Mouse (Mus musculus) left cerebral cortex, postnatal 4 days (tissue): ENCODE results near the gene Dpysl4. TPM values are rescaled to one million over a fixed set of nuclear protein-coding genes. Genes with fewer than 3 reads are reported as not detected.

Experiments used
- DNase-seq: peaks from one replicate; pipeline ENCODE4 v3.0.0-alpha.2; 2022
- intact Hi-C: fragments of 180-260 bp; cut with DNase I; formaldehyde crosslinking; loops from one replicate; pipeline ENCODE4 v1.15.1; 2025
- total RNA-seq, 2 experiments: library from RNA; stranded (reverse); gene quantifications; 2 replicates each; pipeline ENCODE4 v1.2.3; 2021

The Dpysl4 gene
- 100 to 1,000 TPM; 101 to 108 TPM for total RNA-seq

DNA sequence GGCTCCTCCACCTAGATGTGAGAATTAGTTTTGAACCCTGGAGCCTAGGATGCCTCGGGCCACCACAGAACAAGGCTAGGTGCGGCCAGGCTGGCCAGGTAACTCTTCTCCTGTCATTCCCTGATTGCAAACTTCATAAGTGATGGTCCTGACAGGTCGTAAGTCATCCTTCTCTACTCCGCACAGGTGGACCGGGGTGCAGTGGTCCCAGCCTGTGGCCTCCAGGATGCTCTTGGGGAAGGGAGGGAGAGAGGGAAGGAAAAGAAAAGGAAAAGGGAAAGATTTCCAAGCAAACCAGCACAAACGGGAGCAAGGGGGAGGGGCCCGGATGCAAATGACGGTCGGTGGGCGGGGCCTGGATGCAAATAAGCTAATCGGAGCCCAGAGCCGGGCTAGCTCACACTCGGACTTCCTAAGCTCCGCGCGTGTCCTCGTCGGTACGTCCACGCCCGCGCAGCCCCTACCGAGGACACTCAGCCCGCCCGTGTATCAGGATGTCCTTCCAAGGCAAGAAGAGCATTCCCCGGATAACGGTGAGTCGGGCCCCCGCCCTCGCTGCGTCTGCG lies at the start of gene Dpysl4:
Dpysl4 (plus strand) TSS at position 373 of the 566 bp plus-strand sequence.
- intact Hi-C loops: no loop called here
- peak; percentile 90 for DNase-seq

DNA sequence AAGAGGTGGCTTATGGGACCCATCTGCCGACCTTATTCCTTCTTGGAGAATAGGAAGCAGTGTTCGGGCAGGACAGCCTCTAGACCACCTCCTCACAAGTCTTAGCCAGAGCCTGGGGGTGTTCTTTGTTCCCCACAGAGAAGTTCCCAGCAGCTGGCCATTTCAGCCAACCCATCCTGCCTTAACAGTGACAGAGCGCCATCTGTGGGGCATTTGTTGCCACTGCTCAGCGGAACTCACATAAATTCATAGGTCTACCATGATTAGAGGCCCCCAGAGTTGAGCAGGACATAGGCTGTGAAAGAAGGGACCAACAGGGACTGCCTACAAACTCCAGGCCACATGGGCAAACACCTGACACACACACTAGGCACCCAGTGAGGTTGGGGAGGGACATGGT lies 22.4 kb upstream of the Dpysl4 start:
- intact Hi-C loops: no loop called here
- peak; percentile 20 for DNase-seq

DNA sequence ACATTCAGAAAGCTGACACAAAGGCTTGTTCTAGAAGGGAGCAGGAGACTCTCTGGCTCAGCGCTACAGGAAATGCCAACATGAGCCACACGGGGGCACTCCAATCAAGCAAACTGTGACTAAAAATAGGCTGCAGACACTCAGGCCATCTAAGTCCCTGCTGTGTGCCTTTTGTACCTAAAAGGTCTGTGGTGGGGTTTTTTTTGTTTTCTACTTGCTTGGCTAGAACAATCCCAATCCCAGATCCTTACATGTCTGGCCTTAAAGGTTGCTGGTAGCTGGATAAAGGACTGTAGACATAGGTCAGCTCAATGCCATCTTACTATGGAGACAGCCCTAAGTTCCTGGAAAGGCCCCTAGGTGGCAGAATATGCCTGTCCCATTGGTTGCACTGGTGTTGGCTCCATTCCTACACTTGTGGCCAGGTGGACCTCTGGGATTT lies 17.6 kb upstream of the Dpysl4 start:
- intact Hi-C loops: no loop called here
- peak; percentile 85 for DNase-seq

DNA sequence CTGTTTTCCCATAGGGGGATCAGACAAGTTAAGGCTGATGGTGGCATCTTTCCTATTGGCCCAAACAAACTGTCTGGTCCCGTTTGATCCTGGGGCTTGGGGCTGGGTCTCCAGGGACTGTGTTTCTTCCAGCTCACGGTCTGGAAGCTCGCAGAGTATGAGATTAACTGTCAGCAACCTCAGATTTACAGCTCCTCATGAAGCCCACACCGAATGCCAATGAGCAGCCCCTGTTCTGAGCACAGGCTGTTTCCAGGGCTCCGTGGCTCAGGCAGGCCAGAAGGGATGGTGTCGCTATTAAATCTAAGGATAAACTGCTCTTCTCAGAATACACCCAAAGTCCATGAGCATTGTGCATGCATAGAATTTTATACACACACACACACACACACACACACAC lies 11.6 kb upstream of the Dpysl4 start:
- peak; percentile 24 for DNase-seq
- intact Hi-C loops: no loop called here

GRCm38 (mm10) chr7:139075054-139075794 lies 10.6 kb upstream of the Dpysl4 start:
- intact Hi-C loops: no loop called here
- peak; percentile 29 for DNase-seq

DNA sequence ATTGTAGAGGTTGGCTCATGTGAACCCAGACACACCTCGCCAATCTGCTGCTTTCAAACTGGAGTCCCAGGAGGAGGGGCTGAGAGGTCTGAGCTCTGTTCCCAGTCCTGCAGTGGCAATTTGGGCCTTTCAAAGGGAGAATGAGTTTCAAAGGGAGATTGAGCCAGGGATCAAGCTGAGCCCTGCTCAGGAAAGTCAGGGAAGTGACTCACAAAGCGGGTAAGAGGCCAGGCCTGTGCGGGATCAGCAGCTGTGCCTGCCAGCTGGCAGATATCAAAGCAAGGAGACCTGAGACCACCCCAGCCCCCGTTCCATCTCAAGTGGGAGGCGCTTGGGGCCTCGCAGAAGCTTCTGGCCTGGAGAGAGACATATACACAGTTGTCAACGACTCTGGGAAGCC lies 8.5 kb upstream of the Dpysl4 start:
- DNase-seq: peak; percentile 69
- intact Hi-C loops: no loop called here

- intact Hi-C loops: no loop called here
- DNase-seq: peak; percentile 61
Observed at GRCm38 (mm10) chr7:139078181-139078580, 7.6 kb upstream of the Dpysl4 start.

DNA sequence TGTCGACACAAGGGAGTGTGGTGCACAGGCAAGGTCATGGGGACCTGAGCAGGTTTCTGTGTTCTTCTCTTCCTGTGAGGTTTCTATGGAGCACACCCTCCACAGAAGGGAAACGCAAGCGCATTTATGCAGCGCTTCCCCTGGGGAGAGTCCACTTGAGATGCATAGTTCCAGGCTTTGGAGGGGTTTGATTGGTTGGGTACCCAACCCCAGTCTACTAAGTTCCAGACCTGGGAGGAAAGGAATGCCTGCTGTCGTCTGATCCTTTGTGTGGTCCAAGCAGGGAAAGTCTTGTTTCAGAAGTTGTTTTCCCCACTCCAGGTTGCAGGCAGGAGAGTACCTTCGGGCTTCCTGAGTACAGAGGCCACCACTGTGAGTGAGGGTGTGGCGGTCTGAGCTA lies 6.7 kb upstream of the Dpysl4 start:
- intact Hi-C loops: no loop called here
- DNase-seq: no peak

GRCm38 (mm10) chr7:139080714-139081113 lies 5.1 kb upstream of the Dpysl4 start:
- peak; percentile 51 for DNase-seq
- intact Hi-C loops: no loop called here

- peak; percentile 2 for DNase-seq
- intact Hi-C loops: no loop called here
Observed at GRCm38 (mm10) chr7:139081158-139081557, 4.6 kb upstream of the Dpysl4 start.

- DNase-seq: peak; percentile 42
- intact Hi-C loops: no loop called here
Observed at GRCm38 (mm10) chr7:139082281-139082680, 3.5 kb upstream of the Dpysl4 start.

DNA sequence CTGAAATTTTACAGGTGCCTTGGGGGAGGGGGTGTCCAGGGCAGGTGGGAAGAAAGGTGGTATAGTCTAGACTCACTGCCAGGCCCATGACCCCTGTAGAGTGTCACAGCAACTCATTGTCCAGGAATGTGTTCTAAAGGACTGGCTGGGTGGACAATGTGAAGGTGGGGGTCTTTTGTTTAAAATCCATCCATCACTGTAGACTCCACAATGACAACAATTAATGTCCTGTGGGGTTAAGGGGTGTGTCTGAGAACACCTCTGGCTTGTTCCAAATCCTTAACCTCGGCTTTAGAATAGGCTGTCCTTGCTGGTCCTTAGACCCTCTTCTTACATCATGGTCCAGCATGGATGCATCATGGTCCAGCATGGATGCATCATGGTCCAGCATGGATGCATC lies 1.5 kb upstream of the Dpysl4 start:
- intact Hi-C loops: no loop called here
- DNase-seq: no peak

DNA sequence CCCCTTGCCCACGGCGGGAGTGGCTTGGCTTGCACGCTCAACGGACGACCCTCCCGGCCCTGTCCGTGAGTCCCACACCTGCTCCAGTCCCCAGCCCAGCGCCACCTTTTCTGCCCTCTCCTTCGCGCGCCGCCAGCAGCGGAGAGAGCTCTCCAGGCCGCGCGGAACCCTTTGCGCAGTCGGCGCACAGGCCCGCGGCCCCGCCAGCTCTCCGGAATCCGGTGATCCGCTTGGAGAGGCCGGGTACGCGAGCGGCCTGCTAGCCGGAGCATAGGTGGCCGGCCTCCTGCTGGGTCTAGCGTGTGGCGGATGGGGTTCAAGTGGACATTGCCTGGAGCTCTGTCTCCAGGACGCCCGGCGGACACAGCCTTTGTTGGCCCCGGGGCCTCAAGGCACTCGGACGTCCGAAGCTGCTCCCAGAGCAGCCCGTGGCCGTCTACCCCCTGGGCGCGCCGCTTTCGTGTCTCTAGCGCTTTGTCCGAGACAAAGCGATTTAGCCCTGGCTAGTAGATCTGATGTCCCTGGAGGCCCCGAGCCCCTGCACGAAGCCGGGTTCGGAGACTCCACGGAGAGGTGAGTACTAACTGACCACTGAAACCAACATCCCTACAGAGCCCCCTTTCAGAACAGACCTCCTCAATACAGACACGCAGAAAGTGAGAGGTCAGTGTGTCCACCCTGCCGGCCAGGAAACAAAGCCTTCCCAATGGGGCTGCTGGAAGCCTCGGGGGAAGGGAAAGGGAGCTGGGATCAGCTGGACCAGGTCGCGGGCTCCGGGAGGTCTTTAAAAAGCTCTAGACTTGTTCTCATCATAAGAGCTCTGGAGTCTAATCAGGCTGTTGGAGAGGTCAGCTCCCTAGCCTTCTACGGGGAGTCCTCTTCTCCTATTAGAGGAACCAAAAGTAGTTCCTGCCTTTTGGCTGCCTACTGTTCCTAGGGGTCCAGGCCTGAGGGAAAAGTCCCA lies 676 bp downstream of the Dpysl4 start:
- no peak for DNase-seq
- intact Hi-C loops: no loop called here

DNA sequence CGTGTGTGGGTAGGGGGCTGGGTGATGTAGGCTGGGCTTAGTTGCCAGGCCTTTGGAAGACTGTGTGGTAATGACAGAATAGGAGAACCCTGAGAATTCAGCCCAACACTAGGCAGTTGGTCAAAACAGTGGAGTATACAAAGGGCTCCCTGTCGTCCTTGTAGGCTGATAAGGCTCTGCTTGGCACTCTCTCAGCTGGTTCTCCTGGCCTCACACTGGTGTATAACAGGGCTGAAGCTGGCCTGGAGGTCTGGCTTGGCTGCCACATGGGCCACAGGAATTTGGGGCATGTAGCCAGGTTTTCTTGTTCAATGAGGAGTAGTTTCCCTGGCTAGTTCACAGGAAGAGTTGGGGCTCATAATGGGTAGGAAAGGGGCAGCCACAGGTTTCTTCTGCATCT lies 2.0 kb downstream of the Dpysl4 start:
- peak; percentile 58 for DNase-seq
- intact Hi-C loops: no loop called here

- peak; percentile 74 for DNase-seq
- intact Hi-C loops: no loop called here
Observed at GRCm38 (mm10) chr7:139089892-139090874, 4.4 kb downstream of the Dpysl4 start.

GRCm38 (mm10) chr7:139091681-139092080 lies 5.9 kb downstream of the Dpysl4 start:
- peak; percentile 11 for DNase-seq
- intact Hi-C loops: no loop called here

- no peak for DNase-seq
- intact Hi-C loops: no loop called here
Observed at GRCm38 (mm10) chr7:139092676-139093075, 6.9 kb downstream of the Dpysl4 start.

DNA sequence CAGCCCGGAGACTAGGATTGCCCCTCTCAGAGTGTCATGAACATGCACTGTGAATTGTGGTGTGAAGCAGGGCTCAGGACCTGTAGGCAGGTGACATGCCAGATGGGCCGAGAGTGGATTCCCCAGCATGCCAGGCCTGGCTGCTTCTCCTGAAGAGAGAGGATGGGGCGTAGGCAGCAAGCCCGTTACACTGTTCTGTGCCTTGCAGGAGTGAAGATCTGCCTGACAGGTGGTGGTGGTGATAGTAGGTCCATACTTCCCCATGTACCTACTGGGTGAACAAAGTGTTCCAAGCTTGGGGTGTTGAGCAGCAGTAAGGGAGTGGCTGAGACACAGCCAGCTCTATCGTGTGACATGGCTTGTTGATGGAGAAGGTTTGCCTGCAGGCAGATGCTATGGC lies 7.3 kb downstream of the Dpysl4 start:
- no peak for DNase-seq
- intact Hi-C loops: no loop called here

GRCm38 (mm10) chr7:139093781-139094180 lies 8.0 kb downstream of the Dpysl4 start:
- no peak for DNase-seq
- intact Hi-C loops: no loop called here

DNA sequence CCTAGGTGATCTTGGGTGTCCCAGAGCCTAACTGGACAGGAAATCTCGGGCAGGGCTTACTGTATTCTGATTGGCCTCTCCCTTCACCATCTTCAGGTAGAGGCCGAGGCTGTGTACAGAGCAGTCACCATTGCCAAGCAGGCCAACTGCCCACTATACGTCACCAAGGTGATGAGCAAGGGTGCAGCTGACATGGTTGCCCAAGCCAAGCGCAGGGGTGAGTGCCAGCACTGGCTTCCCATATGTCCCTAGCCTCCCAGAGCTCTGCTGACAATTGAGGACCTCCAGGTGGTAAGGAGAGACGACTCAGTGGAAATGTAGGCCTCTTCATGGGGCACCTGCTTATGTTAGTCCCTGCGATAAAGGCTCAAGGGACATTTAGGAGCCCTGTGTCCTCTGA lies 9.0 kb downstream of the Dpysl4 start:
- intact Hi-C loops: no loop called here

More for the DNA sequence above, 9.0 kb downstream of the Dpysl4 start:
- peak; percentile 70 for DNase-seq
